8 mouse cellular contexts compared by ENCODE assay signal in the genomic region with DNA sequence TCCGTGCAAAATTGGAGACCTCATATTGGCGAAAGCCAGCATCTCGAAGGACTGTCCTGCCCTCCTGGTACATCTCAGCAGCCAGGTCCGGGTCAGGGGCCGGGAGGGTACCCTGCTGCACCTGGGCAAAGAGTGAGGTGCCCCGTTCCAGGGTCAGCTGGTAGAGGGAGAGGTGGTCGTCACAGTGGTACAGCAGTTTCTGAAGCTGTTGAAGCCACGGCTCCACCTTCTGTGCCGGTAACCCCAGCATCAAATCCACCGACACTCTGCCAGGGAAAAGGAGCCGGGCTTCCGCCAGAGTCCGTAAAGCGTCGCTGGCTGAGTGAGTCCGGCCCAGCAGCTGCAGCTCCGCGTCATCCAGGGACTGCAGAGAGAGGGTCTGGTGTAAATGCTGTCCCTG. TPM values are rescaled to one million over a fixed set of nuclear protein-coding genes. Genes with fewer than 3 reads are reported as not detected.
DNase-seq lines count a peak whose midpoint lies in the region; ATAC-seq and TF ChIP-seq lines count a peak whose summit lies in the region.

No protein-coding gene starts in this region.

- H3K27me3 ChIP-seq in kidney, postnatal 0 days (ENCODE audit: insufficient read depth, low read length): no peaks in the 10 kb centered on the region
- no peaks in the 10 kb centered on the region for H3K27me3 ChIP-seq in heart, embryonic 15.5 days
- H3K27me3 ChIP-seq in midbrain, embryonic 12.5 days: no peaks in the 10 kb centered on the region; the same call in 1 of the 2 replicates

- no peak for ATAC-seq in kidney, postnatal 0 days (replicated peaks; ENCODE audit: low FRiP score, low read depth)
- no peak for ATAC-seq in heart, embryonic 15.5 days (replicated peaks; ENCODE audit: insufficient number of reproducible peaks, insufficient read depth, low FRiP score, low read depth)
- ATAC-seq in midbrain, embryonic 12.5 days (ENCODE audit: low FRiP score, low read depth): no peak
- no peak for ATAC-seq in erythroblast, adult 5-6 weeks (replicated peaks; ENCODE audit: low FRiP score, poor library complexity, severe bottlenecking)

- H3K4me3 ChIP-seq in kidney, postnatal 0 days (replicated peaks; ENCODE audit: low read depth, low read length): no peak overlapping the region
- H3K4me3 ChIP-seq in heart, embryonic 15.5 days: peak overlapping the region; percentile 18
- H3K4me3 ChIP-seq in midbrain, embryonic 12.5 days: no peak overlapping the region

- H3K36me3 ChIP-seq in kidney, postnatal 0 days (ENCODE audit: insufficient read depth, low read length): no peaks in the 10 kb centered on the region
- no peaks in the 10 kb centered on the region for H3K36me3 ChIP-seq in heart, embryonic 15.5 days
- no peaks in the 10 kb centered on the region; the same call in 1 of the 2 replicates for H3K36me3 ChIP-seq in midbrain, embryonic 12.5 days

- 53% methylated on average over 18 of the region's 18 CpGs for WGBS in kidney, postnatal 0 days
- WGBS in heart, embryonic 15.5 days: 47% methylated on average over 18 of the region's 18 CpGs
- 57% methylated on average over 18 of the region's 18 CpGs for WGBS in midbrain, embryonic 12.5 days

- H3K4me2 ChIP-seq in kidney, postnatal 0 days (ENCODE audit: low read length): peak overlapping the region; percentile 39
- peak overlapping the region; percentile 47 for H3K4me2 ChIP-seq in heart, embryonic 15.5 days
- peak overlapping the region; percentile 28 for H3K4me2 ChIP-seq in midbrain, embryonic 12.5 days (replicated peaks)

- H3K9me3 ChIP-seq in kidney, postnatal 0 days (replicated peaks; ENCODE audit: low read length): no peaks in the 10 kb centered on the region
- H3K9me3 ChIP-seq in heart, embryonic 15.5 days (replicated peaks): no peaks in the 10 kb centered on the region
- no peaks in the 10 kb centered on the region for H3K9me3 ChIP-seq in midbrain, embryonic 12.5 days

- H3K27ac ChIP-seq in kidney, postnatal 0 days: no peak overlapping the region
- no peak overlapping the region for H3K27ac ChIP-seq in heart, embryonic 15.5 days
- H3K27ac ChIP-seq in midbrain, embryonic 12.5 days (replicated peaks): no peak overlapping the region

- no peak overlapping the region for H3K9ac ChIP-seq in kidney, postnatal 0 days (ENCODE audit: low read depth, low read length)
- no peak overlapping the region for H3K9ac ChIP-seq in heart, embryonic 15.5 days
- no peak overlapping the region for H3K9ac ChIP-seq in midbrain, embryonic 12.5 days (replicated peaks)

- DNase-seq in kidney, postnatal 0 days (ENCODE audit: low spot score): no peak
- no peak for DNase-seq in kidney, adult 8-10 months
- DNase-seq in cerebellum, postnatal 25 days: peak; percentile 53 to 55
- no peak for DNase-seq in layer of hippocampus, postnatal 14 days (ENCODE audit: low spot score in 2 of 2)
- no peak for DNase-seq in lung, postnatal 25 days (ENCODE audit: low spot score)

- peaks cover 7% of the 10 kb centered on the region; the same call in 1 of the 2 replicates for H3K4me1 ChIP-seq in kidney, postnatal 0 days (replicated peaks; ENCODE audit: insufficient read depth, low read length)
- H3K4me1 ChIP-seq in heart, embryonic 15.5 days (replicated peaks): peaks cover 17% of the 10 kb centered on the region
- peaks cover 22% of the 10 kb centered on the region for H3K4me1 ChIP-seq in midbrain, embryonic 12.5 days

- no peak for TF ChIP-seq CTCF in kidney, postnatal 0 days (IDR thresholded peaks at IDR 0.05; ENCODE audit: low read depth)

RNA-seq across cellular contexts. Expression of a gene that starts 4.6 kb away (rescaled TPM):
- 4.0 and 5.6 TPM in 2 replicates for polyA plus RNA-seq in kidney, postnatal 0 days (2015; fragmentation: Nextera tagmentation; extraction: Ambion mirVana)
- polyA plus RNA-seq in heart, embryonic 15.5 days (2015; fragmentation: Nextera tagmentation; extraction: Ambion mirVana): 5.7 and 6.2 TPM in 2 replicates
- polyA plus RNA-seq in midbrain, embryonic 12.5 days (2016; fragmentation: Nextera tagmentation; extraction: Ambion mirVana): 4.3 and 5.4 TPM in 2 replicates
- total RNA-seq in erythroblast, adult 5-6 weeks (2015; ENCODE audit: low replicate concordance): not detected in 2 replicates
- 0.34 and 2.0 TPM in 2 replicates for total RNA-seq in erythroblast, adult 5-6 weeks (2017; ENCODE audit: low replicate concordance)
- total RNA-seq in layer of hippocampus, postnatal 14 days (2021): 10 to 100 TPM; 10.2 to 11.6 TPM

RNA-seq across cellular contexts. Expression of a gene that starts 20.4 kb away (rescaled TPM):
- 0.41 and 0.50 TPM in 2 replicates for polyA plus RNA-seq in kidney, postnatal 0 days (2015; fragmentation: Nextera tagmentation; extraction: Ambion mirVana)
- polyA plus RNA-seq in heart, embryonic 15.5 days (2015; fragmentation: Nextera tagmentation; extraction: Ambion mirVana): 0.57 and 1.5 TPM in 2 replicates
- 0.31 and 0.45 TPM in 2 replicates for polyA plus RNA-seq in midbrain, embryonic 12.5 days (2016; fragmentation: Nextera tagmentation; extraction: Ambion mirVana)
- total RNA-seq in erythroblast, adult 5-6 weeks (2015; ENCODE audit: low replicate concordance): not detected in 2 replicates
- not detected in 2 replicates for total RNA-seq in erythroblast, adult 5-6 weeks (2017; ENCODE audit: low replicate concordance)
- total RNA-seq in layer of hippocampus, postnatal 14 days (2021): 1 to 10 TPM; 1.3 to 2.4 TPM

RNA-seq across cellular contexts. Expression of a gene that starts 22.9 kb away (rescaled TPM):
- polyA plus RNA-seq in kidney, postnatal 0 days (2015; fragmentation: Nextera tagmentation; extraction: Ambion mirVana): 3.2 and 3.5 TPM in 2 replicates
- 5.8 and 6.1 TPM in 2 replicates for polyA plus RNA-seq in heart, embryonic 15.5 days (2015; fragmentation: Nextera tagmentation; extraction: Ambion mirVana)
- 2.9 and 4.9 TPM in 2 replicates for polyA plus RNA-seq in midbrain, embryonic 12.5 days (2016; fragmentation: Nextera tagmentation; extraction: Ambion mirVana)
- not detected in 2 replicates for total RNA-seq in erythroblast, adult 5-6 weeks (2015; ENCODE audit: low replicate concordance)
- total RNA-seq in erythroblast, adult 5-6 weeks (2017; ENCODE audit: low replicate concordance): not detected in 2 replicates
- 1 to 10 TPM; 1.6 to 5.6 TPM for total RNA-seq in layer of hippocampus, postnatal 14 days (2021)

RNA-seq across cellular contexts. Expression of a gene that starts 44.6 kb away (rescaled TPM):
- 34.7 and 37.5 TPM in 2 replicates for polyA plus RNA-seq in kidney, postnatal 0 days (2015; fragmentation: Nextera tagmentation; extraction: Ambion mirVana)
- 13.1 and 16.9 TPM in 2 replicates for polyA plus RNA-seq in heart, embryonic 15.5 days (2015; fragmentation: Nextera tagmentation; extraction: Ambion mirVana)
- 0.47 and 0.68 TPM in 2 replicates for polyA plus RNA-seq in midbrain, embryonic 12.5 days (2016; fragmentation: Nextera tagmentation; extraction: Ambion mirVana)
- not detected in 2 replicates for total RNA-seq in erythroblast, adult 5-6 weeks (2015; ENCODE audit: low replicate concordance)
- total RNA-seq in erythroblast, adult 5-6 weeks (2017; ENCODE audit: low replicate concordance): not detected in 2 replicates
- total RNA-seq in layer of hippocampus, postnatal 14 days (2021): 1 to 10 TPM; 3.9 to 5.7 TPM

RNA-seq across cellular contexts. Expression of a gene that starts 57.2 kb away (rescaled TPM):
- 6.6 and 7.0 TPM in 2 replicates for polyA plus RNA-seq in kidney, postnatal 0 days (2015; fragmentation: Nextera tagmentation; extraction: Ambion mirVana)
- 3.3 and 3.7 TPM in 2 replicates for polyA plus RNA-seq in heart, embryonic 15.5 days (2015; fragmentation: Nextera tagmentation; extraction: Ambion mirVana)
- polyA plus RNA-seq in midbrain, embryonic 12.5 days (2016; fragmentation: Nextera tagmentation; extraction: Ambion mirVana): 3.1 and 3.7 TPM in 2 replicates
- 6.3 and 10.8 TPM in 2 replicates for total RNA-seq in erythroblast, adult 5-6 weeks (2015; ENCODE audit: low replicate concordance)
- total RNA-seq in erythroblast, adult 5-6 weeks (2017; ENCODE audit: low replicate concordance): 0.26 and 2.5 TPM in 2 replicates
- total RNA-seq in layer of hippocampus, postnatal 14 days (2021): 10 to 100 TPM; 20.9 to 23.0 TPM

Comparison
In these comparisons a context has a peak if more than half of its experiments do, and no peak if none do; other contexts are left out.
1. DNase-seq: peak in cerebellum, postnatal 25 days (2 of 2); none in kidney, postnatal 0 days (single experiment), kidney, adult 8-10 months (0 of 2), layer of hippocampus, postnatal 14 days (0 of 2) and lung, postnatal 25 days (single experiment).
2. Peak in every context shown above with its lines, with median percentiles within 50 percentile points of each other: H3K4me2 ChIP-seq.